Mouse (Mus musculus): Measurements from ENCODE around the gene Cpvl. TPM values are rescaled to one million over a fixed set of nuclear protein-coding genes. Genes with fewer than 3 reads are reported as not detected.
A peak's percentile ranks its signal among the peaks of the same experiment; 100 is the strongest.

Gene Cpvl
- polyA plus RNA-seq, 1 experiment from 2014 or later, result 0.40 TPM

GRCm38 (mm10) chr6:53965900-53966299 lies 12.6 kb downstream of the Cpvl start:
- H3K36me3 ChIP-seq, result no peaks in the 10 kb centered on the region
- 36% methylated on average over 5 of the region's 5 CpGs for WGBS
- no peak for DNase-seq (ENCODE audit: low spot score)
- peaks cover 48% of the 10 kb centered on the region for H3K4me1 ChIP-seq
- H3K27ac ChIP-seq, result peak overlapping the region; percentile 53; the same call in 1 of the 2 replicates
- H3K4me3 ChIP-seq, result no peak overlapping the region
- no peaks in the 10 kb centered on the region for H3K27me3 ChIP-seq (ENCODE audit: low read depth, poor library complexity, severe bottlenecking)
- H3K9me3 ChIP-seq (replicated peaks), result no peaks in the 10 kb centered on the region

- Histone ChIP-seq H3K9me3 (replicated peaks) (no peaks in the 10 kb centered on the region), H3K27ac (peak overlapping the region; percentile 7; the same call in 1 of the 2 replicates), H3K4me3 (no peak overlapping the region), H3K36me3 (no peaks in the 10 kb centered on the region), H3K4me1 (peaks cover 48% of the 10 kb centered on the region), H3K27me3 (ENCODE audit: low read depth, poor library complexity, severe bottlenecking) (no peaks in the 10 kb centered on the region)
- no peak for DNase-seq (ENCODE audit: low spot score)
- WGBS, result 68% methylated on average over 5 of the region's 5 CpGs
These were observed 14.5 kb downstream of the Cpvl start for GRCm38 (mm10) chr6:53963906-53964496.

GRCm38 (mm10) chr6:53962006-53962405 lies 16.5 kb downstream of the Cpvl start:
- no peak overlapping the region for H3K27ac ChIP-seq
- H3K4me3 ChIP-seq, result no peak overlapping the region
- no peaks in the 10 kb centered on the region for H3K9me3 ChIP-seq (replicated peaks)
- no peak for DNase-seq (ENCODE audit: low spot score)
- WGBS, result 87% methylated on average over 1 of the region's 1 CpGs
- H3K36me3 ChIP-seq, result no peaks in the 10 kb centered on the region
- peaks cover 47% of the 10 kb centered on the region for H3K4me1 ChIP-seq
- H3K27me3 ChIP-seq (ENCODE audit: low read depth, poor library complexity, severe bottlenecking), result no peaks in the 10 kb centered on the region

GRCm38 (mm10) chr6:53959826-53960225 lies 18.6 kb downstream of the Cpvl start:
- no peak for DNase-seq (ENCODE audit: low spot score)

GRCm38 (mm10) chr6:53958321-53958720 lies 20.1 kb downstream of the Cpvl start:
- 14% methylated on average over 7 of the region's 7 CpGs for WGBS
- peak overlapping the region; percentile 70 for H3K27ac ChIP-seq
- H3K9me3 ChIP-seq (replicated peaks), result no peaks in the 10 kb centered on the region

More at GRCm38 (mm10) chr6:53959826-53960225, 18.6 kb downstream of the Cpvl start:
- peaks cover 43% of the 10 kb centered on the region for H3K4me1 ChIP-seq
- H3K27me3 ChIP-seq (ENCODE audit: low read depth, poor library complexity, severe bottlenecking), result no peaks in the 10 kb centered on the region
- no peaks in the 10 kb centered on the region for H3K36me3 ChIP-seq
- no peaks in the 10 kb centered on the region for H3K9me3 ChIP-seq (replicated peaks)
- WGBS, result 69% methylated on average over 3 of the region's 3 CpGs
- no peak overlapping the region for H3K27ac ChIP-seq
- H3K4me3 ChIP-seq, result no peak overlapping the region

GRCm38 (mm10) chr6:53956513-53956912 lies 22.0 kb downstream of the Cpvl start:
- Histone ChIP-seq H3K36me3 (no peaks in the 10 kb centered on the region), H3K27ac (no peak overlapping the region), H3K27me3 (ENCODE audit: low read depth, poor library complexity, severe bottlenecking) (no peaks in the 10 kb centered on the region), H3K4me3 (no peak overlapping the region), H3K4me1 (peaks cover 28% of the 10 kb centered on the region), H3K9me3 (replicated peaks) (no peaks in the 10 kb centered on the region)
- no peak for DNase-seq (ENCODE audit: low spot score)
- WGBS, result 50% methylated on average over 4 of the region's 4 CpGs

More at GRCm38 (mm10) chr6:53958321-53958720, 20.1 kb downstream of the Cpvl start:
- Histone ChIP-seq H3K27me3 (ENCODE audit: low read depth, poor library complexity, severe bottlenecking) (no peaks in the 10 kb centered on the region), H3K4me1 (peaks cover 38% of the 10 kb centered on the region), H3K36me3 (no peaks in the 10 kb centered on the region), H3K4me3 (peak overlapping the region; percentile 30)
- peak; percentile 92 for DNase-seq (ENCODE audit: low spot score)

GRCm38 (mm10) chr6:53955846-53956245 lies 22.6 kb downstream of the Cpvl start:
- no peak overlapping the region for H3K27ac ChIP-seq
- no peak overlapping the region for H3K4me3 ChIP-seq
- whole genome bisulfite sequencing, result 78% methylated on average over 2 of the region's 2 CpGs
- peaks cover 35% of the 10 kb centered on the region for H3K4me1 ChIP-seq
- no peaks in the 10 kb centered on the region for H3K27me3 ChIP-seq (ENCODE audit: low read depth, poor library complexity, severe bottlenecking)
- no peaks in the 10 kb centered on the region for H3K36me3 ChIP-seq
- H3K9me3 ChIP-seq (replicated peaks), result no peaks in the 10 kb centered on the region
- no peak for DNase-seq (ENCODE audit: low spot score)

GRCm38 (mm10) chr6:53955271-53955670 lies 23.2 kb downstream of the Cpvl start:
- Histone ChIP-seq H3K9me3 (replicated peaks) (no peaks in the 10 kb centered on the region), H3K4me3 (no peak overlapping the region), H3K36me3 (no peaks in the 10 kb centered on the region), H3K27ac (no peak overlapping the region), H3K27me3 (ENCODE audit: low read depth, poor library complexity, severe bottlenecking) (no peaks in the 10 kb centered on the region), H3K4me1 (peaks cover 41% of the 10 kb centered on the region)
- DNase-seq (ENCODE audit: low spot score), result no peak
- WGBS, result 73% methylated on average over 6 of the region's 6 CpGs

GRCm38 (mm10) chr6:53954106-53954505 lies 24.4 kb downstream of the Cpvl start:
- Histone ChIP-seq H3K9me3 (replicated peaks) (no peaks in the 10 kb centered on the region), H3K4me3 (no peak overlapping the region), H3K27ac (no peak overlapping the region), H3K36me3 (no peaks in the 10 kb centered on the region), H3K4me1 (peaks cover 51% of the 10 kb centered on the region), H3K27me3 (ENCODE audit: low read depth, poor library complexity, severe bottlenecking) (no peaks in the 10 kb centered on the region)
- DNase-seq (ENCODE audit: low spot score), result no peak
- 26% methylated on average over 5 of the region's 5 CpGs for WGBS

GRCm38 (mm10) chr6:53953348-53953747 lies 25.1 kb downstream of the Cpvl start:
- Histone ChIP-seq H3K36me3 (no peaks in the 10 kb centered on the region), H3K4me1 (peaks cover 58% of the 10 kb centered on the region), H3K27ac (no peak overlapping the region), H3K4me3 (no peak overlapping the region), H3K27me3 (ENCODE audit: low read depth, poor library complexity, severe bottlenecking) (no peaks in the 10 kb centered on the region), H3K9me3 (replicated peaks) (no peaks in the 10 kb centered on the region)
- no peak for DNase-seq (ENCODE audit: low spot score)
- WGBS, result 93% methylated on average over 6 of the region's 6 CpGs

- DNase-seq (ENCODE audit: low spot score), result no peak
- 83% methylated on average over 4 of the region's 4 CpGs for WGBS
- Histone ChIP-seq H3K4me3 (no peak overlapping the region), H3K9me3 (replicated peaks) (no peaks in the 10 kb centered on the region), H3K27ac (peak overlapping the region; percentile 67), H3K27me3 (ENCODE audit: low read depth, poor library complexity, severe bottlenecking) (no peaks in the 10 kb centered on the region), H3K4me1 (peaks cover 60% of the 10 kb centered on the region), H3K36me3 (no peaks in the 10 kb centered on the region)
These were observed 27.1 kb downstream of the Cpvl start for GRCm38 (mm10) chr6:53951421-53951820.

- H3K27me3 ChIP-seq (ENCODE audit: low read depth, poor library complexity, severe bottlenecking), result no peaks in the 10 kb centered on the region
- no peaks in the 10 kb centered on the region for H3K36me3 ChIP-seq
- peak overlapping the region; percentile 67 for H3K27ac ChIP-seq
- no peak overlapping the region for H3K4me3 ChIP-seq
- WGBS, result 53% methylated on average over 9 of the region's 9 CpGs
- H3K9me3 ChIP-seq (replicated peaks), result no peaks in the 10 kb centered on the region
- DNase-seq (ENCODE audit: low spot score), result no peak
- peaks cover 56% of the 10 kb centered on the region for H3K4me1 ChIP-seq
These were observed 27.6 kb downstream of the Cpvl start for GRCm38 (mm10) chr6:53950876-53951275.

GRCm38 (mm10) chr6:53948388-53949035 lies 30.0 kb downstream of the Cpvl start:
- no peak overlapping the region for H3K4me3 ChIP-seq
- H3K9me3 ChIP-seq (replicated peaks), result no peaks in the 10 kb centered on the region
- WGBS, result 14% methylated on average over 4 of the region's 4 CpGs
- H3K4me1 ChIP-seq, result peaks cover 61% of the 10 kb centered on the region
- H3K27me3 ChIP-seq (ENCODE audit: low read depth, poor library complexity, severe bottlenecking), result no peaks in the 10 kb centered on the region
- DNase-seq (ENCODE audit: low spot score), result no peak
- no peaks in the 10 kb centered on the region for H3K36me3 ChIP-seq
- H3K27ac ChIP-seq, result peak overlapping the region; percentile 69
